Mouse (Mus musculus) adrenal gland, postnatal 4 days (tissue): Measurements from ENCODE around the gene Srms. TPM values are rescaled to one million over a fixed set of nuclear protein-coding genes. Genes with fewer than 3 reads are reported as not detected.
"Not testable (repeated sequence)": the region's sequence is repeated elsewhere in the genome, so short reads cannot be mapped to it uniquely, and the experiment has no call there.

ENCODE experiments used
- DNase-seq, 2 experiments: peaks; one replicate each; pipeline ENCODE4 v3.0.0; 2021 to 2022; ENCODE audit warnings: low spot score in 2 of 2, mixed read lengths in 2 of 2
- total RNA-seq, 2 experiments: library from RNA; stranded (reverse); gene quantifications; 2 replicates each; pipeline ENCODE4 v1.2.3; 2021

Gene Srms
- total RNA-seq, 2 experiments from 2014 or later, result 0.20 to 0.85 TPM

DNA sequence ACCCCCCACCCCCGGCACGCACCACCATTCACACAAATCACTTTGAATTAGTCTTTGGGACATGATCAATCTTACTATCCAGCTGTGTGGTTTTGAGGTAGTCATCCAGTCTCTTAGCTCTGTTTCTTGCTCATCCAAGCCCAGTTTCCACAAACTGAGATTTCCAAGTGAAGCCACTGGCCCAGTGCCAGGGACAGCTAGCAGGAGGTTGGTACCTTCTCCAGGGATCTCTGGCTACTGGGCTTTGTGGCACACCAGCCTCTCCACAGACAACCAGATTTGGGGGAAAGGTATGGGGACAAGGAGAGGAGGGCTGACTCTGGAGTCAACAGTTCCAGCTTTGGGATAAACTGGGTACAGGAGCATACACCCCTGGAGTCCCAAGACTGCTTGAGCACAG lies 7.4 kb upstream of the Srms start:
- DNase-seq, result no peak

DNA sequence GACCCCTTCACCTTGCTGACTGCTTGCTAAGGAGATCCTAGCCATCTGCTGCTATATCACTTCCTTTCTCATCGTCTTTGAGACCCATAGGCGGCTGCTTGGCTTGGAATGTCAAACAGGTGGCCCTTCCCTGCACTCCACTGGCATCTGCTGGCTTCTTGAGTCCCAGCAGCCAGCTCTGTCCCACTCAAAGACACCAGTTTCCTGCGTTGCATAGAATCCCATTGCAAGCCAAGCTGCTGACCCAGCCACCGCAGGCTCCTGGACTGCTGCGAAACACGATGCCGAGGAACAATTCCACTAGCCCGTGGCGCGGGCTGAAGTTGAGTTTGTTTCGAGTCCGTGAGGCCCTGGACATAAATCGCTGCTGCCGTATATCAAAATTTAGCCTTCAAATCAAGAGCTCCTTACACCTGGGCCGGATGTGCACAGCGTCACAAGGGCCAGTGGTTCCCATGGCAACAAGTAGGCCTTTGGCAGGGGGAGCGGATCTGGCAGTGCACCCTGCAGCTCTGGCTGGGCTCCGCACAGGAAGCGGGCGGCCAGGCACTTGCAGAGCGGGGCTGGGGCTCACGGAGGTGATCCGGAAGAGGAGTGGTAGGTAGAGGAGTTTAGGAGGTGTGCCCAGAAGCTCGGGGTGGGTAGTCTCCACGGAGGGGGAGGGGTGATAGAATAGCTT lies 6.7 kb upstream of the Srms start, which contains the start of gene Fndc11:
Gene Fndc11 (plus strand): TSS at position 476 of the 679 bp plus-strand sequence.
- peak; percentile 33 to 55 for DNase-seq

DNA sequence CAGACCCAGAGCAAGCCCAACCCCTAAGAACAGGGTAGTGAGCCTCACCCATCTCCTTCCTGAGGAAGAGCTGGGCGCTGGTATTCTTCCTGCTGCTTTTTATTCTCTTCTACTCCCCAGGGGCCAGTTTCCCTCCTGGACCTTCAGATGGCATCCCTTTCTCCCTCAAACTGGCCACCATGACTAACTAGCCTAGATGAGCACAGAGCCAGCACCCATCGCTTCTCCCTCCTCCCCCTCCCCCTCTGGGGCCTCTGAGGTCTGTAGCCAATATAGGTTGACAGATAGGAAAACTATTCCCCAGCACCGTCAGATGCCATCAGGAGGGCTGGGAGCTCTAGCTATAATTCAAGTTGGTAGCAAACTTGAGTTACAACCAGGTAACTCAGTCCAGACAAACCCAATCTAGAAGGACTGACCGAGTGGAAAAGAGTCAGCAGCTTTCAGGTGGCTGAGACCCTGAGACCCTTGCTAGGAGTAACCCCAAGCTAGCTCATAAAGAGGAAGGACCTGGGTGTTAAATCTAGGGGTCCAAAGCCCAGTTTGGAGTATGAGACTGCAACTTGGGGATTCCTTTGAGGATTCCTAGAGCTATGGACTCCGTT lies 6.0 kb upstream of the Srms start:
- DNase-seq, result no peak

DNA sequence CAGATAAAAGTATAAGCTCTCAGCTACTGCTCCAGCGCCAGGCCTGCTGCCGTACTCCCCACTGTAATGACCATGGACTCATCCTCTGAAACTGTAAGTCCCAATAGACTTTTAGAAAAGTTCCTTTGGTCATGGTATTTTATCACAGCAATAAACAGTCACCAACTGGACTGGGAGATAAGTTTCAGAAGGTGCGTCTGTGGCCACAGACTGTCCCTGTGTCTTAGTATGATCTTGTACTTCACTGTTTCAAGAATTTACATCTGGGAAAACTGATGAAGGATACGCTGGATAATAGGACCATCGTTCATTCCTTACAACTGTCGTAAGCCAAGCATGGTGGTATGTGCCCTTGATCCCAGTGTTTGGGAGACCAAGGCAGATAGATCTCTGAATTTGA lies 3.1 kb upstream of the Srms start:
- no peak for DNase-seq

DNA sequence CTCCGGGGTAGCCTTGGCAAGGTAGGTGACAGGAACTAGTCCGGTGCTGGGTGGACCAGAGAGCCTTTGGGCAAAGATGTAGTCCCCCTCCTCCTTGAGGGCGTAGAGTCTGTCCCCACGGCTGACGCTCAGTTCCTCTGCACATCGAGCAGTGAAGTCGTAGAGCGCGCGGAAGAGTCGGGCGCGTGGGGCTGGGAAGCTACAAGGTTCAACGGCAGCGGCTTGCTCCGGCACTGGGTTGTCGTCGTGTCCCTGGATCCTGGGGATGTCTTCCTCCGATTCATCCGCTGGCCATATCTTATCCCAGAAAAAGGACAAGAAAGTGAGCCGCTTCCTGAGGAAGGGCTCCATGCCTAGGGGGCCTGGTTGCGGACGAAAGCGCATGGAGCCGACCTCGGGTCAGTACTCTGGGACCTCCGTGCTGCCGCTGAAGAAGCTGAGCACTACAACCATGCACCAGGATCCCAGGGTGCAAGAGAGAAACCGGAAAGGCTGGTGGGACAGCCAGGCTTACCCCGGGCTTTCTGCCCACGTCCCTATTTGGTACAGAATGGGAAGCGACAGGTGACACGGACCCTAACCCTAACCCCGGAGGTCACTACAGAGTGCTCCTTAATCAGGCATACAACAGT lies 480 bp downstream of the Srms start:
- DNase-seq, result no peak

DNA sequence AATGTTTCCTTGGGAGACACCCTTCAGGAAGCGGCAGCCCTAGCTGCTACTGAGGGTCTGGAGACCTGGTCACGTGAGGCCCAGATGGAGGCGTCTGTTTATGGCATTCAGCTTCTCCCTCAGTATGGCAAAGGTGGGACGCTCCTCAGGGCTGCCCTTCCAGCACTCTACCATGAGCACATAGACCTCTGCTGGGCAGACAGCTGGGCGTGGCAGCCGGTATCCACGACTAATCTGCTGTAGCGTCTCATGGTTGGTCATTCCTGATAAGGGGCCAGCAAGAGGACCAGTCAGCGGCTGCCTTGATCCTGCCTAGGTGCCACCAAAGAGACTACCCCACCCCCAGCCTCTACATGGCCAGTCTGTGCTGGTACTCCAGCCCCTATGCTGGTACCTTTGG lies 6.9 kb downstream of the Srms start:
- DNase-seq, result no peak

DNA sequence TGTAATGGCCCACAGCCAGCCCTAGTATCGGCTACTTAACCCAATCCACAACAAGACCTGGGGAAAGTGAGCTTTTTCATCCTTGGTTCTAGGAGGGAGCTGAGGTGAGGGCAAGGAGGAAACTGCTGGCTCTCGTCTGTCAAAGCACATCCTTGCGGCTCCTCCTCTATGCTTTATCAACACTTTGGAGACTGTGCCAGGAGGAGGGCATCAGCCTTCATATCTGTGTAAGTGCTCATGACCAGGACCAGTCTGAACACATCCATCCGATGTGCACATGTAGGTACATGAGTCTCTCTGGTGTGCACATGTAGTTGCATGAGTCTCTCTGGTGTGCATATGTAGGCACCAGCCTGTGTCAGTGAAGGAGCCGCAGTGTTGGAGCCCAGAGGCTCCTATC lies 7.3 kb downstream of the Srms start:
- DNase-seq, result no peak

DNA sequence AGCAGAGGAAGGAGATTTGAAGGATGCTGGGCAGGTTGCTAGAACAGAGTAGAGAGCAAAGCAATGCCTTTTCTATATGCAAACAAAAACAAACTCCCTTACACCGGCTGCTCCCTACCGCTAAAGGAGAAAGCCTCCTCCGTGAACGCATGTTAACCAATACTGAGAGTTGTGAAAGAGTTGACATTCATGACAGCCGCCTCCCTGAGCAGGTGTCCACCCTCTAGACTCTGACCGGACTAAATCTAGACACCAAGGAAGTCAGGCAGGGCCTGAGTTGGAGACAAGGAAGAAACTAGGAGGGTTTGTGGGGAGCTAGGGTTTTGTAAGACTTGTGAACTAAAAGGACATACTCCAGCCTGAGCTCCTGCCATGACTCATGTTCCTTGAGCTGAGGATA lies 10.1 kb downstream of the Srms start:
- no peak for DNase-seq

DNA sequence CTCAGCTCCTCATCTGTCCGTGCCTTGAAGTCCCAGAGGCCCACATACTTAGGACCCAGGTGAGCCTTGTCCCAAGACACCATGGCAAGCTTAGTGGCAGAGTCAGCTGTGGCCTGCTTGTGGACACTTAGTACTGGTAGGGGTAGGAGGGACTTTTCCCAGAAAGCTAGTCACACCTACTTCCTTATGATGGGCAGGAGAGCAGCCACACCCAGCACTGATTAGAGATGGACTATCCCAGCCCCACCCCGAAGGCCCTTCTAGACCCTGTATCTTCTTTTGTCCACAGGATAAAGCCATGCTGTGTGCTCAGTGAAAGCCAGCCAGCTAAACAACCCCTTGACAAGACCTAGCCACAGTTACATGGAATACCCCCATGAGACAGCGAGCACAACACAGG lies 10.6 kb downstream of the Srms start, which contains the start of gene Ptk6:
Gene Ptk6 (minus strand): TSS at position 368 of the 400 bp plus-strand sequence.
- no peak for DNase-seq

DNA sequence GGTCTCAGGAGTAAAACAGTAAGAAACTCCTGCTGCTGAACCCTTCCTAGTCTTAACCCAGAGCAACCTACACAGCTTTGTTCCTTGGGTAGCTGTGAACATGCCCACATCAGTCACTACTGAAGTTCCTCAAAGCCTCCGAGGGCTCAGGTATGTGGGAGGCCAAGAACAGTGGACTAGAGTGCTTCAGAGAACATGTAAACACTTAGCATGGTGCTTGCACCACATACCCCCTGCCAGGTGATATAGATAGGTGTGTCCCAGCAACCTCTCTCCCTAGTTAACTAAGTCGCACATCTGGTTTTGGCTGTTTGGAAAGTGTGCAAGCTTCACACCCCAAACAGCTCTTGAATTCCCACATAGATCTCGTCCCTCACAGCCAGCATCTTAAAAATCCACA lies 11.4 kb downstream of the Srms start:
- no peak for DNase-seq

DNA sequence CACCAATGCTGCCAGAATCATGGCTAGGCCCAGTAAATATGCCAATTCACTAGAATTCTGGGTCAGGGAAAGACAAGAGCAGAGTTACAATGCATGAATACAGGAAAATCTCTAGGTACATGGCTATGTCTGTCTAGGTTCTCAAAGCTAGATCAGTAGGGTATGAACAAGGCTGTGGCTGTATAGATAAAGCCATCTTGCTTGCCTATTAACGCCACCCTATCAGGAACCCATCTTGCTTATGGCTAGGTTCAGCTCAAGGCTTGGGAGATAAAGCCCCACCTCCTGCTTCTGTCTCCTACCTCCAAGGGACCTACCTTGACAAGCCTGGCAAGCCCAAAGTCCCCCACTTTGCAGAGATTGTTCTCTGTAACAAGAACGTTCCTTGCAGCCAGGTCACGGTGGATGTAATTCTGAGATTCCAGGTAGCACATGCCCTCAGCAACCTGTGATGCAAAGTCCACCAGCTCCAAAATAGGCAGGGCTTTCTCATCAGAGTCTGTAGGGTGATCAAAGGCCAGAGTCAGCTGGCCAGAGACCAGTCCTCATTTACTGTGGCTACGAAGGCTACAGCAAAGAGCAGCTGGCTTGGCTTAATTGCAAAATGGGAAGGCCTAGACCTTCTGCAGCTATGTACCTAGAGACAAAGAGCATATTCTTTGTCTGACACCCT lies 16.2 kb downstream of the Srms start:
- DNase-seq, result no peak

DNA sequence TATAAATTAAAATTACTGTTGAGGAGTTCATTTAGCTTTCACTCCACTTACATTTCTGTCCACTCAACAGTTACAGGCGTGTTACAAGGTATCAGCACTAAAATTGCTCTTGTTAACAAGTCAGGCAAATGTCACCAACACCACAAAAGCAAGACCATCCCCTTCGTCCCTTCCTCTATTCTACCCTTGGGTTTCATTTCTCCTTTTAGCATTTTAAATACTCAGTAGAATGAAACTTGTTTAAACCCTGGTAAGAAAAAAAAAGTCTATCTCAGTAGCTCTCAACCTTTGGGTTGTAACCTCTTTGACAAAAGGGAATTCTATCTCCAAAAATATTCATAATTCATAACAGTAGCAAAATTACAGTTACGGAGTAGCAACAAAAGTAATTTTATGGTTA lies 19.9 kb downstream of the Srms start:
- no peak for DNase-seq

DNA sequence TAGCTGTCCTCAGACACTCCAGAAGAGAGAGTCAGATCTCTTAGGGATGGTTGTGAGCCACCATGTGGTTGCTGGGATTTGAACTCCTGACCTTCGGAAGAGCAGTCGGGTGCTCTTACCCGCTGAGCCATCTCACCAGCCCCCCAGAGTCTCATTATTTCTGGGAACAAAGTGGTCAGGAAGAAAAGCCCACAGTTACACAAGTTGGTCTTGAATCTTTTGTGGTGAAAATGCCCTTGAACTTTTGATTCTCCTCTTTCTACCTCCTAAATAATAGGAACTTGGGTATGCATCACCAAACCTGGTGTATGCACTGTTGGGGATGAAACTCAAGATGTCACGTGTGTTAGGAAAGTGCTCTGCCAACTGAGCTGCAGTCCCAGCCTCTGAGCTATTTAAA lies 21.0 kb downstream of the Srms start:
- no peak for DNase-seq

DNA sequence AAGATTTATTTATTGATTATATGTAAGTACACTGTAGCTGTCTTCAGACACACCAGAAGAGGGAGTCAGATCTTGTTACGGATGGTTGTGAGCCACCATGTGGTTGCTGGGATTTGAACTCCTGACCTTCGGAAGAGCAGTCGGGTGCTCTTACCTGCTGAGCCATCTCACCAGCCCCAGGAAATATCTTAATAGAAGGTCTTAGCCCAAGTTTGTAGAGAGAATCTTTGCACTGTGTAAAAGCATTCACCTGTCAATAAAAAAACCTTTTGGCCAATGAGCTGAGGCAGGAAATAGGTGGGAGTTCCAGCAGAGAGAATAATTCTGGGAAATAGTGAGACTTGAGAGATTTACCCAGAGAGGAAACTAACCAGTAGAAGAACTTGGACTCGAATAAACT lies 21.6 kb downstream of the Srms start:
- not testable (repeated sequence) for DNase-seq

DNA sequence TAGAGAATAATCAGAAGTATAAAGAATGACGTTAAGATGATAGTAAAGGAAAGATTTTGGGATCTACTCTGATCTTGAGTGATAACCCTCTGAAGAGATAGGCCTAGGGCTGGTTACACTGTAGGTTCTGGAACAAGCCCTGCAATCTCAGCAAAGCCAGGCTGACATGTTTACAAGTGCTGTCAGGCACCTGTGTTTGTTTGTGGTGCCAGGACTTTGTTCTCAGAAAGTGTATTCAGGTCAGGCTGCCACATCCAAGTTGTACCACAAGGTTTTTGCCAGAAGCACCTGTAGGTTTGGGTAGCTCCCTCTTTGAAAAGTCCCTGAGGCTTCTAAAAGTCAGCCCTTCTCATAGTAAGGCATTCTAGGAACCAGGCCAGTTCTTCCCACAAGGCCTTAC lies 23.7 kb downstream of the Srms start:
- no peak for DNase-seq

DNA sequence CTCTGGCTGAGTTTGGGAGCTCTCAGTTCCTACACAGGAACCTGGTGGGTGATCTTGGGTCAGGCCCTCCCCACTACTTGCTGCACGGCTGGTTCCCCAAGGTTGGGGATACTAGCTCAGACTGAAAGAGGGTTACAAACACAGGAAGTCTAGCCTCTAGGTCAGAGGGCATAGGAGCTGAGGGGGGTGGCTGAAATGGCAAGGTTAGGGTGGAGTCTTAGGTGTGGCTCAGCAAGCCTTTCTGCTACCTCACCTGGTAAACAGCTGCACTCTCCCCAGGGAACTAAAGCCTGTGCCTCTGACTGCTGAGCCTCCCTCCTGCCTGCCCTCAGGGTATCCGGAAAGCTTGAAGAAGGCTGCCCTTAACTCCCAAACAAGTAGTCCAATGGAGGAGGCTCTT lies 24.3 kb downstream of the Srms start:
- no peak for DNase-seq

DNA sequence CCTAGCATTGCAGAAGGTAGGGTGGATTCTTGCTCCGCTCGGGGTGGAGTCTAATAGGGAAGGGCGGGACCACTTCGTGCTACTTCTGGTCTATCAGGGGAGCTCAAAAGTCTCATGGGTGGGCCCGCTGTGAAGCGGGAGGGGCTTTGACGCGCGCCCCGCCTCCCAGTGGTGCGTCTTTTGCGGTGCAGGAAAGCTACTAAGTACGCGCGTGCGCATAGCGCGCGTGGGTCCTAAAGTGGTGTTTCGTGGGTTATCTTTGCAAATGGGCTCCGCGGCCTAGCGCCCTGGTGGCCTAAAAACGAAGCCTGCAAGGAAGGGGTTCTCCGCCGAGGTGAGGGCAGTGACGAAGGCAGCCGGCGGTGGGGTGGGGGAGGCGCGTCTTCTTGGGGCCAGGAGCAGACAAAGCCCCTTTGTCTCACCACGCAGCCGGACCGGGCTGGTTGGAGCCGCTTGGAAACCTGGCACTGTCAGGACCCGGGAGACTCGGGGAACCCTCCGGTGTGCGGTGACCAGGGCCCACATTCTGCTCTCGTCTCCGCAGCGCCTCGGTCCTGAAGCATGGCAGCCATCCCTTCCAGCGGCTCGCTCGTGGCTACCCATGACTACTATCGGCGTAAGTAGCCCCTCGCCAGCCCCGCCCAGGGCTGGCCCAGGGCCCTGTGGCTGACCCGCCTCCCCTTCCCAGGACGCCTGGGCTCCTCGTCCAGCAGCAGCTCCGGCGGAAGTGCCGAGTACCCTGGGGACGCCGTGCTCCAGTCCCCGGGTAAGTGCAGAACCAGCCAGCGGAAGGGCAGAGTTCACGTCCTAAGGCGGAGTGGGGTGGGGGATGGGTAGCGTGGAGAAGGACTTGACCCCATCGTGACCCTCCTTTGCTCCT lies 25.6 kb downstream of the Srms start, which contains the start of gene Ppdpf:
Gene Ppdpf (plus strand): TSS at position 127 of the 880 bp plus-strand sequence.
- DNase-seq, result peak; percentile 74 to 83

DNA sequence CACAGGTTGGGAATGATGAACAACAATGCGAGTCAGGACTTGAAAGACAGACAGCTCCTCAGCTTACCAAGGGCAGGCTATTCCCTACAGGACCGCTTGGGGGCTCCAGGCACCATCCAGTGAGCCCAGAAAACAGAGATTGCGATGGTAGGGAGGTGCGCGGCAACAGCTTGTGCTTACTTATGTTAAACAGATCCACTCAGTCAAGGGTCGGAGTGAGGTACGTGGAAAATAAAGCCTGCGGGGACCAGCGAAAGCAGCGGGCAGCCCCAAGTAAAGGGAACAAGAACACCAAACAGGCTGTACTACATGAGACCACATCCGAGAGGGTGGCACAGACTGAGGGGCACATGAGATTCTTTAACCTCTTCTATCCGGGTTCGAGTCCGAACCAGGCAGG lies 26.4 kb downstream of the Srms start:
- DNase-seq, result peak; percentile 37 to 64

DNA sequence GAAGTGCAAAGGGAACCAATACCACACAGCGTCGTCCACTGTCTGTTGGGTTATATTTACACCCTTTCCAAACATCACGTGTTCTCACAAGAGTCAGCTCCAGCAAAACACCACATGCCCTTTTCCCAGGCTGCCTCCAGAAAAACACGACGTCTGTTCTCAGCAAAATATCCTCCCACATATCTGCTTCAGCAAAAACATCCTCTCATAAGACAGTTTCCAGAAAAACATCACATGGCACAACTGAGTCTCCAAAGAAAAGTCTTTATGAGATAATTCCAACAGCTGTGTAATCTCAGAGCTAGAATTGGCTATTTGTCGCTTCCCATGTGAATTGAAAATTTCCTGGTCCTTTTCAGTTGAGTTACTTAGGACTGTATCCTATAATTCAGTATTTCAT lies 32.1 kb downstream of the Srms start:
- no peak for DNase-seq

DNA sequence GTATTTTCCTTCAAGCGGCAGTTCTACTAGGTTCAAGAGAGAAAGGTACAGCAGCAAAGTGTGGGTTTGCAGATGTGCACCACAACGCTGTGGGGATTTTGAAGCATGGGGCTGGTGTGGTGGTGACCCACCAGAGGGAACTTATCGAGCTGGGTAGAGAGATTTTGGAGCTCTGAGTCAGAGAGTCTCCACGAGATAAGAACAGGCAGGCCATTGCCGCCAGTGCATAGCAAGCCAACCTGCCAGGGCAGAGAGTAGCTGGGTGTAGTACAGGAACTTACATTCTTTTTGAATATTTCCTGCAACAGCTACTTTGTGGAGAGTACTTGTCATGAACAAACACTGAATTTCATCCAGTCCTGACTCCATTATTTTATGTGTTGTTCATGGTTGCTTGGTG lies 34.5 kb downstream of the Srms start:
- DNase-seq, result no peak

DNA sequence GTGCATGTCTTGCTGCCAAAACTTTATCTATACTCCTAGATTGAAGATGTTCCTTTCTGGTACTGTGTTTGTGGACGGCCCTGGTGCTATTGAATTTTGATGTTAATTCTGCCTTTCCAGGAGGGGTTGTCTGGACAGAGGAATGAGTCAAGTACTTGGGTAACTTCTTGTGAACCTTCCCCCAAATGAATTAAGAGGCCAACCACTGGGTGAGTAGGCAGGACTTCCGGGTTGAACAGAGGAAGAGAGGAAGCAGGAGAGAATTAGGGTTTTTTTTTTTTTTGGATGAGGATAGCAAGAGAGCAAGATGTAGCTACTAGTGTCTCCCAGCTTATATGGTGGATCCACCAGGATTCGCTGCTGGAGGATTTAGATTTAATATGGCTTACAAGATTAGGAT lies 35.0 kb downstream of the Srms start:
- DNase-seq, result no peak
